Mouse (Mus musculus): ENCODE results near the gene Rac1. TPM values are rescaled to one million over a fixed set of nuclear protein-coding genes. Genes with fewer than 3 reads are reported as not detected.
"Not testable (repeated sequence)": the region's sequence is repeated elsewhere in the genome, so short reads cannot be mapped to it uniquely, and the experiment has no call there.

Rac1 gene
- polyA plus RNA-seq, 1 experiment from 2014 or later = 355 TPM

DNA sequence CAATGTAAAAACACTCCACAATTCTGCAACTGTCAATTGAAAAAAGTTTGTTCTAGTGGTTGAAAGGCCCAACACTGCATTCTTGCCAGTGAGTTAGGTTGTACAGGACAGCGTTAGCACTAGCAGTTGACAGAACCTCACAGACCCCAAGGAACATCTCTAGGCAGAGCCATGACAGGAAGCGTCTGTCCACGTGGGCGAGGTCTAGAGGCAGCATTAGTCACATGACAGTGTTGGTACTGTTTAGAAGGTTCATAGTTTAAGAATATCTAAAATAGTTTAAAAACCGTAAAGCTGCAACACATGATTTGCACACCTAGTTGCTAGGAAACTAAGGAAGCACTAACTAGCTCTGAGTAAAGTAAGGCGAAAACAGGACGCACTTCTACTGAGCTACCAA lies 22.3 kb downstream of the Rac1 start:
- H3K27me3 ChIP-seq (replicated peaks) = no peaks in the 10 kb centered on the region
- 74% methylated on average over 7 of the region's 7 CpGs for WGBS
- H3K9me3 ChIP-seq = no peaks in the 10 kb centered on the region
- H3K36me3 ChIP-seq = peaks cover 83% of the 10 kb centered on the region
- no peak for ATAC-seq (ENCODE audit: extremely low read depth, insufficient number of reproducible peaks, low FRiP score, low TSS enrichment)
- no peak overlapping the region for H3K27ac ChIP-seq (replicated peaks)
- no peak overlapping the region for H3K4me2 ChIP-seq
- H3K4me3 ChIP-seq = no peak overlapping the region
- peaks cover 39% of the 10 kb centered on the region for H3K4me1 ChIP-seq
- H3K9ac ChIP-seq = no peak overlapping the region

DNA sequence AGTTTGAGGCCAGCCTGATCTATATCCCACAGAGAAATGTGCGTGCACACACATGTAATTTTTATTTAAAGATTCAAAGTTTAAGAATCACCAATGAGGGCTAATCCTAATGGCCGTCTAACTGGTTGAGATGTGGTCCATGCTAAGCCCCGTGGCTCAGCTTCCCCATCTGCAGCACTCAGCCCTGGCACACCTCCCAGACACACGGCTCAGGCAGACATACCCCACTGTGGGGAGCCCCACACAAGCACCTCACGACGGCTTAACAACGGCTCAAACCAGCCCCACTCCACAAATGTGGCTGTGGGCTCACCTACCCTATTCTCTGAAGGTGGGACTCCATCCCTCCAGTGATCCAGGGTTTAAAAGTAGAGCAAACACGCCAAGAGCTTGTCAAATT lies 22.8 kb downstream of the Rac1 start:
- H3K4me1 ChIP-seq = peaks cover 34% of the 10 kb centered on the region
- H3K27ac ChIP-seq (replicated peaks) = no peak overlapping the region
- no peak overlapping the region for H3K4me3 ChIP-seq
- H3K9ac ChIP-seq = no peak overlapping the region
- H3K27me3 ChIP-seq (replicated peaks) = no peaks in the 10 kb centered on the region
- H3K9me3 ChIP-seq = no peaks in the 10 kb centered on the region
- H3K4me2 ChIP-seq = no peak overlapping the region
- H3K36me3 ChIP-seq = peaks cover 80% of the 10 kb centered on the region
- ATAC-seq (ENCODE audit: extremely low read depth, insufficient number of reproducible peaks, low FRiP score, low TSS enrichment) = no peak
- 88% methylated on average over 8 of the region's 8 CpGs for WGBS

DNA sequence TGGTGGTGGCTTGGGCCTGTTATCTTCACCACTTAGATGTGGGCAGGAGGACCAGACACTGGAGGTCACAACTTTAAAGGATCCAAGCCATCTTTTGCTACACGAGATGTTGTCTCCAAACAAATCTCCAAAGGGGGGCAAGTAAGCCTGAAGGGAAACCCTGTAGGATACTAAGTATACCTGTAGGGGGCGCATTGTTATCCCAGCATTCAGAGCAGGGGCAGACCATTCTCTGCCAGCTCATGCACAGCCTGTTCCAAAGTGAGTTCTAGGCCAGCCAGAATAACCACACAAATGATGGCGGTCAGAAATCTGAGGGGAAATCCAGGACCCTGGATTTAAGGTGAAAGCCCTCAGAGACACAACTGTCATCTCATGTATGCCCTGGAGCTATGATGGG lies 23.4 kb downstream of the Rac1 start:
- Histone ChIP-seq H3K27ac (replicated peaks) (no peak overlapping the region), H3K9me3 (no peaks in the 10 kb centered on the region), H3K4me3 (no peak overlapping the region), H3K9ac (no peak overlapping the region), H3K36me3 (peaks cover 82% of the 10 kb centered on the region), H3K4me1 (peaks cover 28% of the 10 kb centered on the region), H3K27me3 (replicated peaks) (no peaks in the 10 kb centered on the region), H3K4me2 (no peak overlapping the region)
- WGBS = 63% methylated on average over 3 of the region's 3 CpGs
- no peak for ATAC-seq (ENCODE audit: extremely low read depth, insufficient number of reproducible peaks, low FRiP score, low TSS enrichment)

DNA sequence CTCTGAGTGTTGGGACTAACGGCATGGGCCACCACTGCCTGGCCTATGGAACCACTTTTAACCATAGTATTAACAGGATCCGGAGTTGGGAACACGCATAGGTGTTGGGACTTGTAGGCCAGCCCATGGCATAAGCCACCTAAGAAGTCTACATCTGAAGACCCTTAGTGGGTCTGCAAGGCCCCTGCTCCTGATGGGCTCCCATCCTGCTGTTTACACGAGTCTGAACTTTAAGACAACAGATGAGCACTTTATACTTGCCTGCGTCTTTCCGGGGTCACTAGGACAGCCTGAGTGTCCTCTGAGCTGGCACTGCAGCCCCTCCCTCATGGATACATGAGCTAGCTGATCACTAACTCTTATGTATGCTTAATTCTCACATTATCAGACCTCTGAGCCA lies 24.1 kb downstream of the Rac1 start:
- no peak for ATAC-seq (ENCODE audit: extremely low read depth, insufficient number of reproducible peaks, low FRiP score, low TSS enrichment)
- Histone ChIP-seq H3K27ac (replicated peaks) (no peak overlapping the region), H3K4me3 (no peak overlapping the region), H3K4me2 (no peak overlapping the region), H3K4me1 (peaks cover 20% of the 10 kb centered on the region), H3K27me3 (replicated peaks) (no peaks in the 10 kb centered on the region), H3K9me3 (no peaks in the 10 kb centered on the region), H3K36me3 (peaks cover 85% of the 10 kb centered on the region), H3K9ac (no peak overlapping the region)
- WGBS = 90% methylated on average over 6 of the region's 6 CpGs

DNA sequence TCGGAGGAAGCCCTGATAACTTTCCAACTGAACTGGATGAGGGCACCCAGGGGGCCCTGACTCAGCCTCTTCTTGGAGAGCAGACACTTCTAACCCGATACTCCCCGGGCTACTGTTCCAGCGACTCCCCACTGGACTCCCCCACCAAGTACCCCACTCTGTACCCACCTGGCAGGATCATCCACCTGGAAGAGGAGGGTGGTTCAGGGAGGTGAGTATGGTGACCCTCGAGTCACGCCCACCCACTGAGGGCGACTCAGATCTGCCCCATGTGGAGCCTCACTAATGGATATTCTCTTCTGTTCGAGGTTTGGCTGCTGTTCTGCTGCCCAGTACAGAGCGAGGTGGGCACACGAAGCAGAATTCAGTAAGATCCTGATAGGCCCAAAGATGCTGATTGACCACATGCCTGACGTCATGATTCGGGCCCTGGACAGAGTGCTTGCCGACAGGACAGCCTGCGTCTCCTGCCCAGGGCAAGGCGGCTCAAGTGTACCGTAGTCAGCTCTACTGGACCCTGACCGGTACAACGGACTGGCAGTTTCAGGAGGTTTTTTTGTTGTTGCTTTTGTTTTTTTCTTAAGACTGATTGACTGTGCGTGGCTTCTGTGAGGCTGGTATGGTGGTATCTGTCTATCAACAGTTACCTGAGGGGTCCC lies 24.8 kb downstream of the Rac1 start:
- peaks cover 13% of the 10 kb centered on the region for H3K4me1 ChIP-seq
- no peak overlapping the region for H3K9ac ChIP-seq
- H3K27ac ChIP-seq (replicated peaks) = no peak overlapping the region
- no peaks in the 10 kb centered on the region for H3K27me3 ChIP-seq (replicated peaks)
- WGBS = 87% methylated on average over 19 of the region's 19 CpGs
- H3K4me2 ChIP-seq = no peak overlapping the region
- peaks cover 80% of the 10 kb centered on the region for H3K36me3 ChIP-seq
- H3K4me3 ChIP-seq = no peak overlapping the region
- no peak for ATAC-seq (ENCODE audit: extremely low read depth, insufficient number of reproducible peaks, low FRiP score, low TSS enrichment)
- H3K9me3 ChIP-seq = no peaks in the 10 kb centered on the region

DNA sequence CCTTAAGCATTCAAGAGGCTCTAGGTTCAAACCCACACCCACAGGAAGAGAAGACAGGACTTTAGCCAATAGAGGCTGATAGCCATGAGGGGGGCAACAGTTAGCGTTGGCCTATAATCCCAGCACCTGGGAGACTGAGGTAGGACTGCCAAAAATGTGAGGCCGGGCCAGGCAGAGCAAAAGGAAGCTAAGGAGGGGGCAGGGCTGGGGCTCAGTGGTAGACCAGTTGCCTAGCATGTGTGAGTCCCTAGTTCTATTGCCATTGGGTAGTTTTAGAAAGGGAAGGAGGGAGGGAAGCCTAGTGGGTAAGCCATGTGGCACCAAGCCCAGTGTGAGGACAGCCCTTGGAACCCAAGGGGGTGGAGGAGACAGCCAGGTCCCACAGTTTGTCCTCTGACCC lies 26.2 kb downstream of the Rac1 start:
- Histone ChIP-seq H3K27me3 (replicated peaks) (no peaks in the 10 kb centered on the region), H3K4me3 (no peak overlapping the region), H3K4me1 (no peaks in the 10 kb centered on the region), H3K36me3 (peaks cover 71% of the 10 kb centered on the region), H3K4me2 (no peak overlapping the region), H3K9ac (no peak overlapping the region), H3K9me3 (no peaks in the 10 kb centered on the region), H3K27ac (replicated peaks) (no peak overlapping the region)
- ATAC-seq (ENCODE audit: extremely low read depth, insufficient number of reproducible peaks, low FRiP score, low TSS enrichment) = no peak
- WGBS = 84% methylated on average over 2 of the region's 2 CpGs

DNA sequence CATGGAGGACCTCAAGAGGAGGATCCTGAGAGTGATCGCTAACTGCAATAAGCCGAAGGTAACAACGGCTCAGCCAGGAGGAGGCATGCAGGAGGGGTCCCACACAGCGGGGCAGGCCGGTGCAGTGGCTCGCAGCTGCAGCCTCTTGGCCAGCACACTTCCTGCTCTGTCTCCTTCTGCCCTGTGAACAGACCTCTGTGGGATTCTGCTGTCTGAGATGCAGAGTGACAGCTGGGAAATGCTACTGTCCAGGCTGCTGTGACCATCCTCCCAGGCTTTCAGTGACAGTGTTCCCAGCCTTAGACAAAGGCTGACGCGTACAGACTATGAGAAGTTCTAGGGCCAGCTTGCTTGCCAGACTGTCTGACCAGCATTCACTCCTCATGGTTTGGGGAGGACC lies 26.7 kb downstream of the Rac1 start:
- no peaks in the 10 kb centered on the region for H3K4me1 ChIP-seq
- H3K9me3 ChIP-seq = no peaks in the 10 kb centered on the region
- H3K4me3 ChIP-seq = no peak overlapping the region
- ATAC-seq (ENCODE audit: extremely low read depth, insufficient number of reproducible peaks, low FRiP score, low TSS enrichment) = no peak
- no peak overlapping the region for H3K27ac ChIP-seq (replicated peaks)
- WGBS = 67% methylated on average over 8 of the region's 8 CpGs
- no peaks in the 10 kb centered on the region for H3K27me3 ChIP-seq (replicated peaks)
- peaks cover 72% of the 10 kb centered on the region for H3K36me3 ChIP-seq
- H3K4me2 ChIP-seq = no peak overlapping the region
- no peak overlapping the region for H3K9ac ChIP-seq

DNA sequence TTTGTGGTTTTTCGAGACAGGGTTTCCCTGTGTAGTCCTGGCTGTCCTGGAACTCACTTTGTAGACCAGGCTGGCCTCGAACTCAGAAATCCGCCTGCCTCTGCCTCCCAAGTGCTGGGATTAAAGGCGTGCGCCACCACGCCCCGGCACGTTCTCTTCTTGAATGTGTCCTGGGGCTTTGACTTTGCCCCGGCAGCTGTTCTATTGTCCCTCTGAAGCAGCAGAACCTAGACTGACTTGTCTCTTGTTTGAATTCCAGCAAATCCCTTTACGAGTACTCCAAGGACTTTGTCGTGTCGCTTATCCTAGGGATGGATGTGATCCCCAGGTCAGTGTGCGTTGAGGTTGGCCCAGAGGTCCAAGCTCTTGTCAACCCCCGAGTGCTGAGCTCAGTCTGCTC lies 27.1 kb downstream of the Rac1 start:
- ATAC-seq (ENCODE audit: extremely low read depth, insufficient number of reproducible peaks, low FRiP score, low TSS enrichment) = not testable (repeated sequence)

DNA sequence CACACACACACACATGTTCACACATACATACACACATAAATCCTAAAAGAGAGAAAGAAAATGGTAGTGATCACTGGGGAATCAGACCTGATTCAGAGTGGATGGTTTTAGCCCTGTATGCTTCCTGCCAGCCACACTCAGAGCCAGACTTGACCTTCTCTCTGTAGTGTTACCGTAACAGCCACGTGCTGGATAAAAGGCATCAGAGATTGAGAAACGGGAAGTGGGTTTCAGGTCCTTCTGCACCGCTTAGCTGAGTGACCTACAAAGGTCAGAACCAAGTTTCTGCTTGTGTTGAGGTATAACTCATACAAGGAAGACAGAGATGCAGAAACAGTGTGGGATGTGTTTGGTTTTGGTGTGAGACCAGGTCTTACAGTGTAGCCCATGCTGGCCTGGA lies 28.1 kb downstream of the Rac1 start:
- no peak overlapping the region for H3K27ac ChIP-seq (replicated peaks)
- H3K4me1 ChIP-seq = no peaks in the 10 kb centered on the region
- H3K9ac ChIP-seq = no peak overlapping the region
- no peak for ATAC-seq (ENCODE audit: extremely low read depth, insufficient number of reproducible peaks, low FRiP score, low TSS enrichment)
- H3K4me2 ChIP-seq = no peak overlapping the region
- H3K36me3 ChIP-seq = peaks cover 71% of the 10 kb centered on the region
- H3K4me3 ChIP-seq = no peak overlapping the region
- WGBS = 71% methylated on average over 4 of the region's 4 CpGs
- H3K27me3 ChIP-seq (replicated peaks) = no peaks in the 10 kb centered on the region
- no peaks in the 10 kb centered on the region for H3K9me3 ChIP-seq

More for the DNA sequence above, 27.1 kb downstream of the Rac1 start:
- not testable (repeated sequence) for H3K4me1 ChIP-seq; H3K9me3 ChIP-seq; H3K4me3 ChIP-seq; H3K27ac ChIP-seq (replicated peaks); H3K27me3 ChIP-seq (replicated peaks); H3K4me2 ChIP-seq; H3K9ac ChIP-seq
- 84% methylated on average over 14 of the region's 14 CpGs for WGBS
- H3K36me3 ChIP-seq = peaks cover 72% of the 10 kb centered on the region

DNA sequence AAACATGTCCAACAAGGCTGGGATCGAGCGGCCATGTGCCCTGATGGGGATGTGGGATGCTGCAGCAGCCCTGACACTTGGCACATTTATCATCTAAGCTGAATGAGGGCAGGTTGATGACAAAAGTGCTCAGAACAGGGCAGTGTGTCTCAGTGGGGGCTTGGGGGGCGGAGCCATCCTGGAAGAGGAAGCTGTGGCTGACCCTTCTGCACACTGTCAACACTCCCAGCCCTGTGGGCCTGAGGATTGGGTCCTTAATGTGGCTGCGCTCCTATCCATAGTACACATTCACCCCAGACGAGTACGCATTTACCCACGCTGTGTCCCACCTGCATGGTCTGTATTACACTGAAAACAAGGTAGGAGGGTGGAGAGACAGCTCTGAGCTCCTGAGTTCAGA lies 28.6 kb downstream of the Rac1 start:
- Histone ChIP-seq H3K27ac (replicated peaks) (no peak overlapping the region), H3K9ac (no peak overlapping the region), H3K9me3 (no peaks in the 10 kb centered on the region), H3K4me1 (no peaks in the 10 kb centered on the region), H3K36me3 (peaks cover 71% of the 10 kb centered on the region), H3K4me2 (no peak overlapping the region), H3K4me3 (no peak overlapping the region), H3K27me3 (replicated peaks) (no peaks in the 10 kb centered on the region)
- ATAC-seq (ENCODE audit: extremely low read depth, insufficient number of reproducible peaks, low FRiP score, low TSS enrichment) = no peak
- 85% methylated on average over 7 of the region's 7 CpGs for WGBS

DNA sequence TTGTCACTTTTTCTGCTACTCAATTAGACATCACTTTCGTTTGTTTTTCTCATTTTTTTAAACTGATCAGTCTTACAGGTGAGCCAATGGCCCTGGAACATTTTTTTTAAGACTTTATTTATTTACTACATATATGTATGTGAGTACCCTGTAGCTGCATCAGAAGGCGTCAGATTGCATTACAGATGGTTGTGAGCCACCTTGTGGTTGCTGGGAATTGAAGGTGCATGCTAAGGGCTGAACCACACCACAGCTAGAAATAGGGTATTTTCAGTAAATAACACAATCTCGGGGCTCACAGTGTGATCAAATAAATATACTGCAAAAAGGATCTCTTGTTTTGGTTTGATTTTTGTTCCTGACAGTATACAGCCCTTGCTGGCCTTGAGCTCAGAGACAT lies 30.4 kb downstream of the Rac1 start:
- Histone ChIP-seq H3K9ac (no peak overlapping the region), H3K4me2 (no peak overlapping the region), H3K36me3 (peaks cover 68% of the 10 kb centered on the region), H3K27me3 (replicated peaks) (no peaks in the 10 kb centered on the region), H3K4me1 (no peaks in the 10 kb centered on the region), H3K27ac (replicated peaks) (no peak overlapping the region), H3K9me3 (no peaks in the 10 kb centered on the region), H3K4me3 (no peak overlapping the region)
- ATAC-seq (ENCODE audit: extremely low read depth, insufficient number of reproducible peaks, low FRiP score, low TSS enrichment) = no peak
- WGBS = 72% methylated on average over 3 of the region's 3 CpGs

DNA sequence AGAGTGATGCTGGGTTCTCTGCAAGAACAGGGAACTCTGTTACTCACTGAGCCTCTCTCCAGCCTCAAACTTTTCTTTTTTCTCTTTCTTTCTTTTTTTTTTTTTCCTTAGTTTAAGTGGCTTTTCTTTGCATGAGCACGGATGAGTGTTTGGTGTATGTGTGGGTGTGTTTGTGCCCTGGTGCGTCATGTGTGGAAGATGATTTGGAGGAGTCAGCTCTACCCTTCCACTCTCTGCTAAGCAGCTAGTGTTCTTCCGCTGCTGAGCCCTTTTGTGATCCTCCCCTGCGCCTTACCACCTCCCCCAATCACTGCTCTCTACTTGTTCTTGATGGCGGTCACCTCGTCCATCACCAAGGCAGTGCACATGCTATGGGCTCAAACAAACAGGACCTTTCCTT lies 32.1 kb downstream of the Rac1 start:
- ATAC-seq (ENCODE audit: extremely low read depth, insufficient number of reproducible peaks, low FRiP score, low TSS enrichment) = no peak
- WGBS = 89% methylated on average over 6 of the region's 6 CpGs

More for the DNA sequence above, 32.1 kb downstream of the Rac1 start:
- H3K4me1 ChIP-seq = no peaks in the 10 kb centered on the region
- no peak overlapping the region for H3K4me2 ChIP-seq
- H3K27ac ChIP-seq (replicated peaks) = no peak overlapping the region
- no peaks in the 10 kb centered on the region for H3K27me3 ChIP-seq (replicated peaks)
- H3K9ac ChIP-seq = no peak overlapping the region
- peaks cover 65% of the 10 kb centered on the region for H3K36me3 ChIP-seq
- no peak overlapping the region for H3K4me3 ChIP-seq
- no peaks in the 10 kb centered on the region for H3K9me3 ChIP-seq

Measured in heart, embryonic 13.5 days (tissue).